Mouse (Mus musculus): Measurements from ENCODE around the gene Gdi2. TPM values are rescaled to one million over a fixed set of nuclear protein-coding genes. Genes with fewer than 3 reads are reported as not detected.

Gdi2 gene
- polyA plus RNA-seq, 1 experiment, result 159 TPM

- H3K27ac ChIP-seq (ENCODE audit: insufficient read depth, low read depth, low read length), result no peak overlapping the region
- TF ChIP-seq POLR2A (IDR thresholded peaks at IDR 0.05; ENCODE audit: low read depth, low read length) (no peak), CTCF (conservative IDR thresholded peaks at IDR 0.05; ENCODE audit: insufficient read depth, insufficient read length, low read depth, low read length) (no peak)
- no peaks in the 10 kb centered on the region for H3K27me3 ChIP-seq (replicated peaks; ENCODE audit: control insufficient read depth, insufficient read depth, low read length)
- 0 out of 2 replicates have a peak, but pooled peaks cover 3% of the 10 kb centered on the region for H3K4me1 ChIP-seq (ENCODE audit: control insufficient read depth, insufficient read depth, low read length)
- peak overlapping the region; percentile 80 for H3K4me3 ChIP-seq (ENCODE audit: insufficient read depth, low read depth, low read length)
- DNase-seq, result no peak
- WGBS, result 15% methylated on average over 8 of the region's 8 CpGs
- H3K36me3 ChIP-seq (ENCODE audit: control insufficient read depth, insufficient read depth, low read length), result no peaks in the 10 kb centered on the region
These were observed 71.9 kb downstream of the Gdi2 start for GRCm38 (mm10) chr13:3609780-3610117.

GRCm38 (mm10) chr13:3610118-3610794 lies 72.4 kb downstream of the Gdi2 start:
- Histone ChIP-seq H3K4me1 (ENCODE audit: control insufficient read depth, insufficient read depth, low read length) (0 out of 2 replicates have a peak, but pooled peaks cover 3% of the 10 kb centered on the region), H3K36me3 (ENCODE audit: control insufficient read depth, insufficient read depth, low read length) (no peaks in the 10 kb centered on the region), H3K4me3 (ENCODE audit: insufficient read depth, low read depth, low read length) (peak overlapping the region; percentile 80), H3K27me3 (replicated peaks; ENCODE audit: control insufficient read depth, insufficient read depth, low read length) (no peaks in the 10 kb centered on the region), H3K27ac (ENCODE audit: insufficient read depth, low read depth, low read length) (peak overlapping the region; percentile 7; the same call in 1 of the 2 replicates)
- WGBS, result under 1% methylated on average over 50 of the region's 50 CpGs
- peak; percentile 30 for DNase-seq
- TF ChIP-seq POLR2A (IDR thresholded peaks at IDR 0.05; ENCODE audit: low read depth, low read length), result no peak

GRCm38 (mm10) chr13:3610795-3611438 lies 73.1 kb downstream of the Gdi2 start, which contains the start of gene Fam208b:
Gene Fam208b (minus strand): TSS chr13:3611108.
- Histone ChIP-seq H3K27ac (ENCODE audit: insufficient read depth, low read depth, low read length) (peak within 1 kb of the TSS; percentile 14; the same call in 1 of the 2 replicates), H3K36me3 (ENCODE audit: control insufficient read depth, insufficient read depth, low read length) (no peaks in the 10 kb centered on the region), H3K27me3 (replicated peaks; ENCODE audit: control insufficient read depth, insufficient read depth, low read length) (no peaks in the 10 kb centered on the region), H3K4me3 (ENCODE audit: insufficient read depth, low read depth, low read length) (peak within 1 kb of the TSS; percentile 80), H3K4me1 (ENCODE audit: control insufficient read depth, insufficient read depth, low read length) (0 out of 2 replicates have a peak, but pooled peaks cover 3% of the 10 kb centered on the region)
- peak; percentile 100 for DNase-seq
- TF ChIP-seq CTCF (conservative IDR thresholded peaks at IDR 0.05; ENCODE audit: insufficient read depth, insufficient read length, low read depth, low read length) (no peak), POLR2A (IDR thresholded peaks at IDR 0.05; ENCODE audit: low read depth, low read length) (no peak)
- 1% methylated on average over 58 of the region's 58 CpGs for WGBS

Other genes starting within 250 kb of the Gdi2 start
- gene Fam208b, start 73.0 kb downstream of the Gdi2 start, polyA plus RNA-seq (2012; rRNA removed), result 2.3 and 2.8 TPM in 2 replicates
- gene Asb13, start 96.0 kb downstream of the Gdi2 start, polyA plus RNA-seq (2012; rRNA removed), result 41.9 and 42.6 TPM in 2 replicates

All from kidney, adult 2 months (tissue).